Mouse (Mus musculus) heart, postnatal 0 days (tissue): ENCODE results near the gene Cnpy3. TPM values are rescaled to one million over a fixed set of nuclear protein-coding genes. Genes with fewer than 3 reads are reported as not detected.
A peak's percentile ranks its signal among the peaks of the same experiment; 100 is the strongest.
"Not testable (repeated sequence)": the region's sequence is repeated elsewhere in the genome, so short reads cannot be mapped to it uniquely, and the experiment has no call there.

Source experiments
- ATAC-seq: fragments of 200-750 bp; cut with Nextera tagmentation; 2 replicates; pipeline ENCODE4 v1.8.0; 2017; ENCODE audit warnings: low read depth, moderate number of reproducible peaks, moderate library complexity; ENCODE audit not compliant: insufficient read depth
- DNase-seq: peaks from one replicate; pipeline ENCODE4 v3.0.0-alpha.2; 2016; ENCODE audit warnings: low spot score
- H3K27ac ChIP-seq: fragments of 300-500 bp; sonication (generic); 2 replicates; pipeline ENCODE4 v1.5.1; 2014; ENCODE audit warnings: low read depth, mild to moderate bottlenecking
- H3K27me3 ChIP-seq: fragments of 300-500 bp; sonication (generic); 2 replicates; pipeline ENCODE4 v1.6.1; 2014; ENCODE audit warnings: low read length, mixed read lengths; ENCODE audit not compliant: control insufficient read depth, insufficient read depth
- H3K36me3 ChIP-seq: fragments of 300-500 bp; sonication (generic); replicated peaks from 2 replicates; pipeline ENCODE4 v1.6.1; 2014; ENCODE audit warnings: low read length, mixed read lengths; ENCODE audit not compliant: control insufficient read depth, insufficient read depth
- H3K4me1 ChIP-seq: fragments of 300-500 bp; sonication (generic); 2 replicates; pipeline ENCODE4 v1.6.1; 2014; ENCODE audit warnings: antibody characterized with exemption; ENCODE audit not compliant: control insufficient read depth, insufficient read depth
- H3K4me2 ChIP-seq: fragments of 300-500 bp; sonication (generic); 2 replicates; pipeline ENCODE4 v1.6.1; 2014; ENCODE audit warnings: low read depth, mild to moderate bottlenecking, low read length, moderate library complexity
- H3K4me3 ChIP-seq: fragments of 300-500 bp; sonication (generic); 2 replicates; pipeline ENCODE4 v1.5.1; 2014; ENCODE audit warnings: low read depth, low read length
- H3K9ac ChIP-seq: fragments of 300-500 bp; sonication (generic); replicated peaks from 2 replicates; pipeline ENCODE4 v1.6.1; 2014; ENCODE audit warnings: low read depth, low read length, mixed read lengths
- H3K9me3 ChIP-seq: fragments of 300-500 bp; sonication (generic); replicated peaks from 2 replicates; pipeline ENCODE4 v1.6.1; 2016; ENCODE audit warnings: low read length; ENCODE audit not compliant: control insufficient read depth
- CTCF ChIP-seq: IDR thresholded peaks from 2 replicates; pipeline ENCODE4 v1.5.1; 2016; ENCODE audit warnings: antibody characterized with exemption, control low read depth, low read depth
- EP300 ChIP-seq: IDR thresholded peaks from 2 replicates; pipeline ENCODE4 v1.6.1; 2016; ENCODE audit warnings: antibody characterized with exemption, low read depth
- WGBS: fragments of 180-500 bp; shearing (Covaris S2); extraction: QIAGEN DNeasy Blood & Tissue Kit; methylation state at CpG from one replicate; pipeline ENCODE4 v1.1.7; 2014; 5-methylcytosine and 5-hydroxymethylcytosine counted together
- polyA plus RNA-seq: library from polyadenylated mRNA; unstranded; fragments of >200 nt; fragmentation: Nextera tagmentation; extraction: Ambion mirVana; gene quantifications from 2 replicates; pipeline ENCODE4 v1.2.1, GENCODE M21; 2015
- total RNA-seq: library from RNA; depleted of rRNA; stranded (reverse); fragments of >200 nt; gene quantifications from 2 replicates; pipeline ENCODE4 v1.2.3, GENCODE M21; 2014; ENCODE audit warnings: low replicate concordance

Gene Cnpy3
- total and polyA plus RNA-seq, 2 experiments from 2014 or later: 27.7 to 44.5 TPM

GRCm38 (mm10) chr17:46771616-46772015 is 19.6 kb upstream of the Cnpy3 start:
- H3K4me1 ChIP-seq: no peaks in the 10 kb centered on the region
- peak overlapping the region; percentile 97 for H3K4me2 ChIP-seq
- H3K27me3 ChIP-seq: no peaks in the 10 kb centered on the region
- no peak for TF ChIP-seq EP300
- TF ChIP-seq CTCF: no peak
- no peaks in the 10 kb centered on the region for H3K9me3 ChIP-seq
- H3K9ac ChIP-seq: no peak overlapping the region
- no peak for ATAC-seq
- H3K36me3 ChIP-seq: peaks cover 23% of the 10 kb centered on the region
- H3K4me3 ChIP-seq: peak overlapping the region; percentile 97; the same call in 1 of the 2 replicates
- H3K27ac ChIP-seq: peak overlapping the region; percentile 88; the same call in 1 of the 2 replicates
- 58% methylated on average over 17 of the region's 17 CpGs for WGBS
- DNase-seq: no peak

- Histone ChIP-seq H3K4me2 (no peak overlapping the region), H3K27me3 (no peaks in the 10 kb centered on the region), H3K9me3 (no peaks in the 10 kb centered on the region), H3K27ac (no peak overlapping the region), H3K4me1 (no peaks in the 10 kb centered on the region), H3K4me3 (no peak overlapping the region), H3K9ac (no peak overlapping the region), H3K36me3 (peaks cover 17% of the 10 kb centered on the region)
- WGBS: 86% methylated on average over 4 of the region's 4 CpGs
- TF ChIP-seq CTCF (peak; percentile 24), EP300 (no peak)
- ATAC-seq (no peak), DNase-seq (no peak)
These were observed 19.0 kb upstream of the Cnpy3 start for GRCm38 (mm10) chr17:46771025-46771424.

GRCm38 (mm10) chr17:46770546-46770945 is 18.5 kb upstream of the Cnpy3 start:
- no peak overlapping the region for H3K27ac ChIP-seq
- H3K4me1 ChIP-seq: no peaks in the 10 kb centered on the region
- H3K4me3 ChIP-seq: no peak overlapping the region
- H3K9me3 ChIP-seq: no peaks in the 10 kb centered on the region
- H3K9ac ChIP-seq: no peak overlapping the region
- no peaks in the 10 kb centered on the region for H3K27me3 ChIP-seq
- ATAC-seq (no peak), DNase-seq (no peak)
- TF ChIP-seq CTCF: no peak
- 86% methylated on average over 11 of the region's 11 CpGs for WGBS
- H3K4me2 ChIP-seq: no peak overlapping the region
- H3K36me3 ChIP-seq: peaks cover 12% of the 10 kb centered on the region

GRCm38 (mm10) chr17:46767868-46768267 is 15.9 kb upstream of the Cnpy3 start:
- H3K9ac ChIP-seq: no peak overlapping the region
- TF ChIP-seq EP300: no peak
- TF ChIP-seq CTCF: no peak
- H3K9me3 ChIP-seq: no peaks in the 10 kb centered on the region
- ATAC-seq (no peak), DNase-seq (no peak)
- no peaks in the 10 kb centered on the region for H3K4me1 ChIP-seq
- no peak overlapping the region for H3K4me3 ChIP-seq
- 47% methylated on average over 8 of the region's 8 CpGs for WGBS
- H3K27me3 ChIP-seq: no peaks in the 10 kb centered on the region
- no peaks in the 10 kb centered on the region for H3K36me3 ChIP-seq
- H3K4me2 ChIP-seq: no peak overlapping the region
- H3K27ac ChIP-seq: no peak overlapping the region

- not testable (repeated sequence) for DNase-seq, ATAC-seq, H3K4me1 ChIP-seq, H3K9me3 ChIP-seq, H3K9ac ChIP-seq, H3K36me3 ChIP-seq, H3K4me2 ChIP-seq, H3K27me3 ChIP-seq, H3K27ac ChIP-seq, H3K4me3 ChIP-seq
- WGBS: 47% methylated on average over 8 of the region's 9 CpGs
These were observed 12.9 kb upstream of the Cnpy3 start for GRCm38 (mm10) chr17:46764916-46765315.

GRCm38 (mm10) chr17:46763544-46763943 is 11.5 kb upstream of the Cnpy3 start, which contains the start of gene Ptcra:
TSS of gene Ptcra (minus strand) at chr17:46763712.
- 56% methylated on average over 2 of the region's 2 CpGs for WGBS
- Histone ChIP-seq H3K4me3 (no peak within 1 kb of the TSS; the same call in 1 of the 2 replicates), H3K27me3 (no peaks in the 10 kb centered on the region), H3K4me1 (no peaks in the 10 kb centered on the region), H3K36me3 (no peaks in the 10 kb centered on the region), H3K9ac (no peak within 1 kb of the TSS), H3K9me3 (no peaks in the 10 kb centered on the region), H3K27ac (no peak within 1 kb of the TSS), H3K4me2 (no peak within 1 kb of the TSS; the same call in 1 of the 2 replicates)
- ATAC-seq: no peak
- DNase-seq: no peak
- no peak for TF ChIP-seq EP300
- TF ChIP-seq CTCF: no peak
